In the genomic region with DNA sequence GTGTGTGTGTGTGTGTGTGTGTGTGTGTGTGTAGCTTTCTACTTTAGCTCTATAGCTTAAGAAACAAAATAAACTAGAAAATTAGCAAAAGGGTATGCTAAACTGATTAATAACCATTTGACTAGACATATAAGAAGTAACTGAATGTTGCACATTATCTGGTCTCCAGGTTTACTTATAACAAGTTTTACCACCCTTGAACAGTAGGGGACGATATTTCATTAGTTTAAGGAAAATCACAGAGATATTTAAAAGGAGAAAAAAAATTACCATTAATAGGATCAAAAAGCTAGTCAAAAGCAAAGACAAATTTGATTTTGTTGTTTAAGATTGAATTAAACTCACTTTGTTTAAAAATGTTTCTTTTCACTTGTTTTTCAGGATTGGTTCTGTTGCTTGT, we compare ENCODE assay signal across 11 mouse cellular contexts.
A peak's percentile ranks its signal among the peaks of the same experiment; 100 is the strongest.
DNase-seq lines count a peak whose midpoint lies in the region; TF ChIP-seq lines count a peak whose summit lies in the region.
"Had no signal": no experiment of that assay in that cellular context is flagged by ENCODE, and none has a peak within 500 bp of the region (broad histone marks: within the 10 kb centered on the region; RNA-seq: fewer than 3 reads in every experiment).

No protein-coding gene starts in this region.

- DNase-seq in kidney, adult 9 months: peak; percentile 2
- DNase-seq in kidney, adult 11 months: no peak
- DNase-seq in 416B (ENCODE audit: low read depth): peak; percentile 37
- DNase-seq in ES-E14 (ENCODE audit: low read depth, low spot score): peak; percentile 19
- peak; percentile 20 for DNase-seq in embryo, embryonic 11.5 days (ENCODE audit: low read depth, low spot score)
- DNase-seq in testis, postnatal 14 days (ENCODE audit: low spot score): no peak
- DNase-seq in frontal cortex, postnatal 10 days (ENCODE audit: low spot score in 2 of 2): no peak
- DNase-seq: gastrocnemius, postnatal 36 days; heart, postnatal 14 days; kidney, postnatal 36 days; right cerebral cortex, postnatal 4 days had no signal

- in situ Hi-C loops in ES-E14 (cut with MboI; ENCODE audit: low sequenced_read_pairs in 2 of 2, unreplicated experiment in 2 of 2): loop anchor here in 1 of 2 experiments (25.0 kb wide), 1 partner anchor 1261 kb away; no protein-coding TSS in a partner anchor

- H3K4me3 ChIP-seq in ES-E14 (ENCODE audit: insufficient read depth in 1 of 2, low read depth in 1 of 2, low read length in 2 of 2, poor library complexity in 1 of 2, severe bottlenecking in 1 of 2): no peak overlapping the region

- H3K9me3 ChIP-seq in ES-E14 (ENCODE audit: control insufficient read depth, insufficient read depth, low read depth, low read length): no peaks in the 10 kb centered on the region

- H3K36me3 ChIP-seq in ES-E14 (ENCODE audit: control insufficient read depth, insufficient read depth, low read length, poor library complexity, severe bottlenecking): no peaks in the 10 kb centered on the region

- no peak overlapping the region for H3K27ac ChIP-seq in ES-E14 (ENCODE audit: insufficient read depth, low read depth, low read length, poor library complexity, severe bottlenecking)

- H3K9ac ChIP-seq in ES-E14 (ENCODE audit: insufficient read depth, low read depth, low read length, poor library complexity, severe bottlenecking): no peak overlapping the region

- no peaks in the 10 kb centered on the region for H3K4me1 ChIP-seq in ES-E14 (ENCODE audit: control insufficient read depth in 2 of 2, insufficient read depth in 2 of 2, low read length in 2 of 2, poor library complexity in 1 of 2)

TF ChIP-seq in ES-E14, 5 proteins besides CTCF, POLR2A, EP300 and RAD21:
- TF ChIP-seq ZNF384 (IDR thresholded peaks at IDR 0.05; ENCODE audit: low read depth, low read length): no peak
- no peak for TF ChIP-seq MAFK (IDR thresholded peaks at IDR 0.05; ENCODE audit: insufficient read depth, low read depth, low read length)
- TF ChIP-seq HCFC1 (IDR thresholded peaks at IDR 0.05; ENCODE audit: borderline replicate concordance, insufficient read depth, low read length): no peak
- TF ChIP-seq CHD2 (IDR thresholded peaks at IDR 0.05; ENCODE audit: low read depth, low read length): no peak
- TF ChIP-seq ZC3H11A (IDR thresholded peaks at IDR 0.05; ENCODE audit: borderline replicate concordance, low read depth, low read length): 0 out of 2 replicates have a peak, but pooled peaks have one; percentile 13

Comparison
In these comparisons a context has a peak if more than half of its experiments do, and no peak if none do; other contexts are left out.
1. DNase-seq: peak in kidney, adult 9 months (single experiment), 416B (single experiment), ES-E14 (single experiment) and embryo, embryonic 11.5 days (single experiment); none in kidney, adult 11 months (single experiment), testis, postnatal 14 days (single experiment) and frontal cortex, postnatal 10 days (0 of 2).